Mouse (Mus musculus): ENCODE measurements around the gene Sytl4.

DNA sequence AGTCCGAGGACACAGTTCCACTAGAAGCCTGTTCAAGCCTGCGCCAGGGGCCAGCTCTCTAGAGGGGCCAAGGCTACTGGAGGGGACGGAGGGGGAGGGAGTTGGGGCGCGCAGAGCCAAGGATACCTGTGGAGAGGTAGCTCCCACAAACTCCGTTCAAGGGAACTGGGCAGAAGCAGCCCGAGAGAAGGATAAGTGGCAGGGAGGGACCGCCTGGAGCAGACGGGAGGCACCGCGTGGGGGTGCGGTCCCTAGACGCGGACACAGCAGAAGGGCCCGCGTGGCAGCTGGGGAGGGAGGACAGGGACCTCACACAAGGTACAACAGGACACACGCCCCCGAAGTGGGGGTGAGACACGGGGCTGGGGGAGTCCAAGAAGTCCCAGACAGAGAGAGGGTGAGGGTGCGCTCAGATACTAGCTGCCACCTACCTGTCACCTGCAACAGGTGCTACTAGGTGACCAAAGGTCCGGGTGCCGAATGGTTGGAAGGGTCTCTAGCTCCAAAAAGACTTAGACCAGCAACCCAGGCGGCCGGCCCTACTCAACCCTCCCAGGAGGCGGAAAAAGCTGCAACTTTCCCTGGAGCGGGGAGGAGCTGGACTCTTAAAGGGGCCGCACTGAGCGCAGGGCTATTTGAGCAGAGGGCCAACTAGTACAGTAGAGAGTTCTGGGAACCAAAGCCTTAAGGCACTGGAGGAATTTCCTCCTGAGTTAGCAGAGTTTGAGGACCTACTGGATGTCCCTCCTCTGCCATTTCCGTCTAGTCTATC is at the start of gene Sytl4:
- TF ChIP-seq CTCF (IDR thresholded peaks at IDR 0.05; ENCODE audit: control insufficient read depth, insufficient read depth, insufficient read length) (no peak), MAX (IDR thresholded peaks at IDR 0.05) (no peak)
